Mouse (Mus musculus) heart, embryonic 12.5 days (tissue): ENCODE results near the gene Cplx2. TPM values are rescaled to one million over a fixed set of nuclear protein-coding genes. Genes with fewer than 3 reads are reported as not detected.

Source experiments
- ATAC-seq: fragments of 200-750 bp; cut with Nextera tagmentation; 2 replicates; pipeline ENCODE4 v1.8.0; 2017; ENCODE audit warnings: moderate TSS enrichment, moderate library complexity; ENCODE audit not compliant: insufficient number of reproducible peaks, low FRiP score
- H3K27ac ChIP-seq: fragments of 300-500 bp; sonication (generic); 2 replicates; pipeline ENCODE4 v1.5.1; 2016; ENCODE audit warnings: mild to moderate bottlenecking, moderate library complexity; ENCODE audit not compliant: poor library complexity, severe bottlenecking
- H3K27me3 ChIP-seq: fragments of 300-500 bp; sonication (generic); replicated peaks from 2 replicates; pipeline ENCODE4 v1.6.1; 2016; ENCODE audit warnings: mild to moderate bottlenecking, moderate library complexity
- H3K36me3 ChIP-seq: fragments of 300-500 bp; sonication (generic); 2 replicates; pipeline ENCODE4 v1.6.1; 2016; ENCODE audit warnings: mild to moderate bottlenecking, moderate library complexity
- H3K4me1 ChIP-seq: fragments of 300-500 bp; sonication (generic); replicated peaks from 2 replicates; pipeline ENCODE4 v1.6.1; 2016; ENCODE audit warnings: mild to moderate bottlenecking
- H3K4me2 ChIP-seq: fragments of 300-500 bp; sonication (generic); 2 replicates; pipeline ENCODE4 v1.6.1; 2016; ENCODE audit warnings: mild to moderate bottlenecking, moderate library complexity
- H3K4me3 ChIP-seq: fragments of 300-500 bp; sonication (generic); 2 replicates; pipeline ENCODE4 v1.5.1; 2016; ENCODE audit warnings: mild to moderate bottlenecking
- H3K9ac ChIP-seq: fragments of 300-500 bp; sonication (generic); 2 replicates; pipeline ENCODE4 v1.6.1; 2016; ENCODE audit warnings: mild to moderate bottlenecking, moderate library complexity
- H3K9me3 ChIP-seq: fragments of 300-500 bp; sonication (generic); replicated peaks from 2 replicates; pipeline ENCODE4 v1.6.1; 2016; ENCODE audit warnings: mild to moderate bottlenecking, moderate library complexity
- WGBS: fragments of 180-500 bp; shearing (Covaris S2); methylation state at CpG from one replicate; pipeline ENCODE4 v1.1.7; 2016; 5-methylcytosine and 5-hydroxymethylcytosine counted together
- polyA plus RNA-seq: library from polyadenylated mRNA; unstranded; fragments of >200 nt; fragmentation: Nextera tagmentation; extraction: Ambion mirVana; gene quantifications from 2 replicates; pipeline ENCODE4 v1.2.1, GENCODE M21; 2016

Cplx2 gene
- polyA plus RNA-seq, 1 experiment from 2014 or later, result 2.2 TPM

DNA sequence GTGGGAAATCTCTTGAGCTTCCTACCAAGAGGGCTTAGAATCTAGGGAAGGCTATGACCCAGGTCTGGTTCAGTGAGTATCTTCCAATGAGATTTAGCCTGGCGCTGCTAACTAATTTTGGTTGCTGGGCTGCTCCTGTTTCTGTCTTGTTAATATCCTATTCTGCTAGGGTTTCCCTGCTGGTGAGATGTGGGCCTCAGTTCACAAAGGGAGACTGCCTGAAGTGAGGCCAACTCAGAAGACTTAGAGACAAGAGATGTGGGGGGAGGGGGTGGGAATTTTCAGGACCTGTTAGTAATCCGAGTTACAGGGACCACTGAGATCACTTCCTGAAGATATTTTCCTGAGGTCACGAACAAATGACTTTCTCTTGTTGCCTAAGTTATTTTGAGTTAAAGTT lies 33.1 kb downstream of the Cplx2 start:
- H3K36me3 ChIP-seq, result no peaks in the 10 kb centered on the region
- ATAC-seq, result no peak
- no peak overlapping the region for H3K4me2 ChIP-seq
- H3K9me3 ChIP-seq, result 0 out of 2 replicates have a peak, but pooled peaks cover 4% of the 10 kb centered on the region
- H3K4me1 ChIP-seq, result 0 out of 2 replicates have a peak, but pooled peaks cover 8% of the 10 kb centered on the region
- no peaks in the 10 kb centered on the region for H3K27me3 ChIP-seq
- H3K27ac ChIP-seq, result no peak overlapping the region
- 59% methylated on average over 3 of the region's 3 CpGs for WGBS
- no peak overlapping the region for H3K4me3 ChIP-seq
- no peak overlapping the region for H3K9ac ChIP-seq

DNA sequence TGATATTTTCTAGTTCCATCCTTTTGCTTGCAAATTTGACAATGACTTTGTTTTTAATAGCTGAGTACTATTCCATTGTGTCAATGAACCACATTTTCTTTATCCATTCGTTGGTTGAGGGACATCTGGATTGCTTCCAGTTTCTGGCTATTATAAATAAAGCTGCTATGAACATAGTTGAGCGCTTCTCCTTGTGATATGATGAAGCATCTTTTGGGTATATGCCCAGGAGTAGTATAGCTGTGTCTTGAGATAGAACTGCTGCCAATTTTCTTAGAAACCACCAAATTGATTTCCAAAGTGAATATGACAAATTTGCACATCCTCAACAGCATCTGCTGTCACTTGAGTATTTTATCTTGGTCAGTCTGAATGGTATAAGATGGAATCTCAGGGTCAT lies 34.7 kb downstream of the Cplx2 start:
- 0 out of 2 replicates have a peak, but pooled peaks cover 8% of the 10 kb centered on the region for H3K4me1 ChIP-seq
- 69% methylated on average over 2 of the region's 2 CpGs for WGBS
- H3K36me3 ChIP-seq, result no peaks in the 10 kb centered on the region
- no peaks in the 10 kb centered on the region for H3K27me3 ChIP-seq
- no peak for ATAC-seq
- no peak overlapping the region for H3K27ac ChIP-seq
- no peak overlapping the region for H3K4me2 ChIP-seq
- no peak overlapping the region for H3K9ac ChIP-seq
- no peak overlapping the region for H3K4me3 ChIP-seq
- 0 out of 2 replicates have a peak, but pooled peaks cover 4% of the 10 kb centered on the region for H3K9me3 ChIP-seq

DNA sequence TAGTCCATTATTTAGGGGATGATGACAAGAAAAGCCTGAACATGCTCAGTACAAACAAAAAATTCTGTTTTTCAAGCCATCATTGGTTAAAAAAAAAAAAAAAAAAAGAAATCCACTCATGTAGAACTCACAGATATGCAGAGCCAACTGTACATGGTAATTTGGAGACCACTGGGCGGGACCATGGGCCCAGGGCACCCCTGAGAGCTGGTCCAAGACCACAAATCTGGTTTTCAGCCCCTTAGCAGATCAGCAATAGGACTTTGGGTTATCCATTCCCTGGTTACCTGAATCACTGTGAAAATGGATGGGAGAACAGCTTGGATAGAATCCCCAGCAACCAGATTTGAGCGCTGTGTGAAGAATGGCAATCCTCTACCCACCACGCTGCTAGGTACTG lies 40.5 kb downstream of the Cplx2 start:
- no peak for ATAC-seq

DNA sequence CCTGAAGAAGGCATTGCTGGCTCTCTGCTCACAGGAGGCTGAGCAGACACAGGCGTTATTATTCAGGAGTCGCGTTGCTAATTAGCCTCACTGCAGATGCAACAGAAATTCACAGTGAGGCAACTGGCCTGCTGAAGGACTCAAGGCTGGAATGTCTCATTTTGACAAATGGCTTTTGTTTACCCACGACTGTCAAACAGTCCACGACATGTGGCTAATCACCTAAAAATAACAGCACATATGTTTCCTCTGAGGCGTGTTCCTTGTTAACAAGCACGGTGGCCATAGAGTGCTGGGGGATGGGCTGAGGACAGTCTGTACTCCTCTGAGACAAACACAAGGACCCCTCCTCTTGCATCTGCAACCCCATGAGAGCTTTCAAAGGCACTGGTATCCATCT lies 41.1 kb downstream of the Cplx2 start:
- no peak overlapping the region for H3K9ac ChIP-seq
- peaks cover 15% of the 10 kb centered on the region for H3K4me1 ChIP-seq
- H3K27me3 ChIP-seq, result no peaks in the 10 kb centered on the region
- H3K4me3 ChIP-seq, result no peak overlapping the region
- H3K36me3 ChIP-seq, result no peaks in the 10 kb centered on the region
- ATAC-seq, result no peak
- no peak overlapping the region for H3K4me2 ChIP-seq
- WGBS, result 13% methylated on average over 7 of the region's 7 CpGs
- H3K9me3 ChIP-seq, result no peaks in the 10 kb centered on the region
- H3K27ac ChIP-seq, result no peak overlapping the region

More for the DNA sequence above, 40.5 kb downstream of the Cplx2 start:
- H3K27ac ChIP-seq, result no peak overlapping the region
- H3K4me1 ChIP-seq, result peaks cover 15% of the 10 kb centered on the region
- WGBS, result 89% methylated on average over 3 of the region's 3 CpGs
- H3K36me3 ChIP-seq, result no peaks in the 10 kb centered on the region
- no peak overlapping the region for H3K9ac ChIP-seq
- H3K4me2 ChIP-seq, result no peak overlapping the region
- no peaks in the 10 kb centered on the region for H3K27me3 ChIP-seq
- no peaks in the 10 kb centered on the region for H3K9me3 ChIP-seq
- no peak overlapping the region for H3K4me3 ChIP-seq

DNA sequence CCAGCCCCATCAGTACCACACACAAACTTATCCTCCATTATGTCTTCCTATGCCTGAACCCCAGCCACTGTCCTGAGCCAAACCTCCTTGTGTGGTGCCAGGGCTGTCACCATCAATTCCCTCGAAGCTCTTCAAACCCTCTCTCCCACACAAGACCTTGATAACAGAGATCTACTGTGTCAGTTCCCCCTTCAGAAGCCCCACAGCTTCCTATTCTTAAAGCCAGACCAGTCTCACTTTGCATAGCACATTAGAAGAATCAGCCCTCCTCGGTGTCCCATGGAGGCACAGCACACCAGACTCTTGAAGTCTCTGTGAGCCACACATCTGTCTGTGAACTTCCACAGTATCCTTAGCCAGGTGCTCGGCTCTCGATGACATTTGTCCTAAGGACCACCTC lies 41.6 kb downstream of the Cplx2 start:
- WGBS, result 72% methylated on average over 4 of the region's 4 CpGs
- H3K4me1 ChIP-seq, result peaks cover 15% of the 10 kb centered on the region

DNA sequence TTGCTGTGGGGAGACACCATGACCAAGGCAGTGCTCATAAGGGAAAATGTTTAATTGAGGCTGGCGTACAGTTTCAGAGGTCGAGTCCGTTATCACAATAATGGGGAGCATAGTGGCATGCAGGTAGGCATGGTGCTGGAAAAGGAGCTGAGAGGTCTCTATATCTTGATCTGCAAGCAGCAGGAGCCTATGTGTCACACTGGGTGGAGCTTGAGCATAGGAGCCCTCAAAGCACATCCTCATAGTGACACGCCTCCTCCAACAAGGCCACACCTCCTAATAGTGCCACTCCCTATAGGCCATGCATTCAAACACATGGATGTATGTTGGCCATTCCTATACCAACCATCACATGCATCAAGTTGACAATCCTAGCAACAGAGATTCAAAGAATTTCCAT lies 43.9 kb downstream of the Cplx2 start:
- Histone ChIP-seq H3K4me1 (peaks cover 15% of the 10 kb centered on the region), H3K27ac (no peak overlapping the region)
- no peak for ATAC-seq

More for the DNA sequence above, 41.6 kb downstream of the Cplx2 start:
- no peaks in the 10 kb centered on the region for H3K9me3 ChIP-seq
- no peak overlapping the region for H3K4me2 ChIP-seq
- H3K27me3 ChIP-seq, result no peaks in the 10 kb centered on the region
- H3K36me3 ChIP-seq, result no peaks in the 10 kb centered on the region
- ATAC-seq, result no peak
- H3K9ac ChIP-seq, result no peak overlapping the region
- no peak overlapping the region for H3K4me3 ChIP-seq
- H3K27ac ChIP-seq, result no peak overlapping the region

DNA sequence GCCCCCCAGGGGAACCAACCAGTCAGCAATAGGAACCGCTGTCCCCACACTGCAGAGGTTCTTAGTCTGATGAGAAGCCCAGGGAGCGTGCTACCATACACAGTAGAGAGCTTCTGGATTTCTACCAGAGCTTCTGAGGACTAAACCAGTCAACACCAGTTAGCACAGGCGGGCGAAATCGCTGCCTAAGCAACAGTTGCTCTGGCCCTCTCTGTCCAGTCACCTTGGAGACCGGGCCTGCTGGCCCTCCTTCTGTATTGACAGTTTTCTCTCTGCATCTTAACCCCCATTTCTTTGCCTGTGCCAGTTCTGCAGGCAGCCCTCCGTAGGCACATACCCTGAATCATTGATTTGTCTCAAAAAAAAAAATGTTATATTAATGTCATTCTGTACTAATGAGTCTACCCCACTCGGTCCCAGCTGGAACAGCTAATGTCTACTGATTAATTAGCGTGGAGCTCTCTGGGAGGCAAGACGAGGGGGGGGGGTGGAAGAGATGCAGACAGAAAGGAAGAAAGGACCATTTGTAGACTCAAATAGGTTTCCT lies 47.7 kb downstream of the Cplx2 start:
- no peak overlapping the region for H3K27ac ChIP-seq
- H3K36me3 ChIP-seq, result no peaks in the 10 kb centered on the region
- no peak overlapping the region for H3K4me3 ChIP-seq
- H3K9ac ChIP-seq, result no peak overlapping the region
- WGBS, result 81% methylated on average over 10 of the region's 10 CpGs
- H3K9me3 ChIP-seq, result peaks cover 9% of the 10 kb centered on the region
- no peak for ATAC-seq
- no peaks in the 10 kb centered on the region for H3K27me3 ChIP-seq
- H3K4me1 ChIP-seq, result no peaks in the 10 kb centered on the region
- no peak overlapping the region for H3K4me2 ChIP-seq

More for the DNA sequence above, 43.9 kb downstream of the Cplx2 start:
- H3K9me3 ChIP-seq, result no peaks in the 10 kb centered on the region
- no peak overlapping the region for H3K4me2 ChIP-seq
- no peaks in the 10 kb centered on the region for H3K27me3 ChIP-seq
- H3K36me3 ChIP-seq, result no peaks in the 10 kb centered on the region
- H3K4me3 ChIP-seq, result no peak overlapping the region
- 83% methylated on average over 4 of the region's 4 CpGs for WGBS
- no peak overlapping the region for H3K9ac ChIP-seq

DNA sequence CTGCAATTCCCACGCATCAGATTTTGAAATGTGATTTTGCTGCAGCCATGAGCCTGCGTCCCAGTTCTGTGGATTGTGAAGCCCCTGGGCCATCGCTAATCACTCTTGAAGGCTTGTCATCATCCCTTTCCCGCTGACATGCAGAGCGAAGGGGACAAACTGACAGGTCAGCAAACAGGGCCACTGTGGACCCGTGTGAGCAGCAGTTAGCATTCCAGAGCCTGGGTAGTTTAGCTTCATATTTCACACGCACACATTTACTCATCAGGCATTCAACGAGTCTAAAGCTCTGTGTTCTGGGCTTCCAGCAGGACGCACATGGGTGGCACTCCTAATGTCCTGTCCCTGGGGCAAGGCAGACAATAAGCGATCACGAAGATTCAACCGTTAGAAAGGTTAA lies 49.1 kb downstream of the Cplx2 start:
- Histone ChIP-seq H3K9me3 (peaks cover 14% of the 10 kb centered on the region), H3K27me3 (no peaks in the 10 kb centered on the region), H3K4me3 (no peak overlapping the region), H3K36me3 (no peaks in the 10 kb centered on the region), H3K9ac (no peak overlapping the region), H3K4me1 (no peaks in the 10 kb centered on the region), H3K27ac (no peak overlapping the region), H3K4me2 (no peak overlapping the region)
- ATAC-seq, result no peak
- 80% methylated on average over 12 of the region's 12 CpGs for WGBS

DNA sequence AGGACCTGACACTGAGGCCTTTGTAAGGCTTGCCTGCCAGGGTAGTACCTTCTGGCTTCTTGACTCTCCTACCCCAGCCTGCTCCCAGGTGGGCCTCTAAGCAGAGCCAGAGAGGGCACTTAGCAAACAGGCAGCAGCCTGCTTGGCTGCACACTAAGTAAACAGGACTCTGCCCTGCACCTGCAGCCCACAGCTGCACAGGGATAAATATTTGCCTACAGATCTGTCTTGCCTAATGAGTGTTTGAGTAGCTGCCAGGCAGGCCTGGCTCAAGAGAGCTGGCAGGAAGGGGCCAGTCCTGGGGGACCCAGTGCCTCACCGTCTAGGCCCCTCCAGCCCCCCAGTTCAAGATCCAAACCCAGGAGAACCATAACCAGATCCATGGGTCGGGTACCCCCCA lies 54.1 kb downstream of the Cplx2 start:
- no peak overlapping the region for H3K27ac ChIP-seq

DNA sequence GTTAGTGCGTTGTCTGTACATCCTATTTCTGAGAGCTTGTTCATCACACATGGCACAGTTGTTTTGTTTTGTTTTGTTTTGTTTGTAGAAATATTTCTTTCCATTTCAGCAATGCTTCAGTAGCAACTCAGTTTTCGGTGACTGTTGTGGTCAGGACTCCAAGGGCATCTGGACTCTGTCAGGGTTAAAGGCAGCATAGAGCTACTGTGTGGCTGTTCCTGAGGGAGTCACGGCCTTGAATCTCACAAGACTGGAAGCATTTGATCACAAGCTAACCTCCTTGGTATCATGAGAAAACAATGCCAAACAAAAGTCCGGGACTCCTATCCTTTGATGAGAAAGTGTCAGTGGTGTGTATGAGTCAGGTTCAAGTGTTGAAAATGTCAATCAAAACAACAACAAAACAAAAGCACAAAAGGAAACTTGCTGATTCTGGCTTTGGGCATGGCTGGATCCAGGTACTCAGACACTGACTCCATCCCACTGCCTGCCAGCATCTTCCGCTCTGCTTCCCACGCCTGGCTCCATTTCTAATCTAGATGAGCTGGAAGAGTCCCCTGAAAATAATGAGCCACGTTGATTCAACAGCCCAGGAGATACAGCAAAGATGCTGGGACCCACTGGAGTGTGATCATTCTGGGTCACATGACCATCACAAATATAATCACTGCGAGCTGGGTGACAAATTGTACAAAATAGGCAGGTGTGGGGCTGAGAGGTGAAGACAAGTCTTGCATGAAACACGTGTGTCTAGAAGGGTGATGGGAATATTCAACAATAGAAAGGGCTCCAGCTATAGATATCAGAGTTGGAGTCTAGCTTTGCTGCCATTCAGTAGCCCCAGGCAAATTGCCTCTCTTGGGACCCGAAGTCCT lies 55.9 kb downstream of the Cplx2 start:
- Histone ChIP-seq H3K4me3 (no peak overlapping the region), H3K9ac (no peak overlapping the region), H3K27me3 (no peaks in the 10 kb centered on the region), H3K36me3 (no peaks in the 10 kb centered on the region), H3K4me2 (no peak overlapping the region), H3K4me1 (no peaks in the 10 kb centered on the region), H3K27ac (no peak overlapping the region), H3K9me3 (peaks cover 10% of the 10 kb centered on the region)
- 58% methylated on average over 10 of the region's 10 CpGs for WGBS
- ATAC-seq, result no peak

More for the DNA sequence above, 54.1 kb downstream of the Cplx2 start:
- no peaks in the 10 kb centered on the region for H3K36me3 ChIP-seq
- 71% methylated on average over 2 of the region's 2 CpGs for WGBS
- no peak overlapping the region for H3K4me3 ChIP-seq
- ATAC-seq, result no peak
- H3K9me3 ChIP-seq, result peaks cover 13% of the 10 kb centered on the region
- no peaks in the 10 kb centered on the region for H3K4me1 ChIP-seq
- H3K4me2 ChIP-seq, result no peak overlapping the region
- no peaks in the 10 kb centered on the region for H3K27me3 ChIP-seq
- H3K9ac ChIP-seq, result no peak overlapping the region

DNA sequence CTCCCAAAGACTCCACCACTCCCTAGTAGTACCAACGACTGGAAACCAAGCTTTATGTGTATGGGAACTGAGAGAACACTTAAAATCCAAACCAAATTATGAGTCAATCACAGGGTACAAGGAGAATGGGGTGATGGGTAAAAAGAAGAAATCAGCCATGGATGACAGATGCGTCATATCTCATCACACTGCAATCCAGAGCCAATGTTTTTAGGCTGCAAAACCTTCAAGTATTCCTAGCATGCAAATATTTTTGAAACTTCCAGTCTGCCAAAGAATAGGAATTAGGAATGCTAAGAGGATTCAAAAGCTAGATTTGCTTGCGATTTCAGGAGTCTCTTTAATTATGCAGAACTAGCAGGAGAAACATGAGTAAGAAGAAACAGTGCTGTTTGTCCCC lies 57.6 kb downstream of the Cplx2 start:
- no peaks in the 10 kb centered on the region for H3K36me3 ChIP-seq
- H3K9ac ChIP-seq, result no peak overlapping the region
- H3K4me1 ChIP-seq, result no peaks in the 10 kb centered on the region
- no peaks in the 10 kb centered on the region for H3K27me3 ChIP-seq
- H3K4me2 ChIP-seq, result no peak overlapping the region
- 66% methylated on average over 3 of the region's 3 CpGs for WGBS
- ATAC-seq, result no peak
- no peak overlapping the region for H3K4me3 ChIP-seq
- H3K9me3 ChIP-seq, result peaks cover 6% of the 10 kb centered on the region
- no peak overlapping the region for H3K27ac ChIP-seq
